Mouse (Mus musculus) heart, embryonic 11.5 days (tissue): ENCODE results near the gene Ugt1a8. TPM values are rescaled to one million over a fixed set of nuclear protein-coding genes. Genes with fewer than 3 reads are reported as not detected.
"Not testable (repeated sequence)": the region's sequence is repeated elsewhere in the genome, so short reads cannot be mapped to it uniquely, and the experiment has no call there.

Experiments
- ATAC-seq: fragments of 200-750 bp; cut with Nextera tagmentation; replicated peaks from 2 replicates; pipeline ENCODE4 v1.8.0; 2017; ENCODE audit warnings: moderate library complexity; ENCODE audit not compliant: insufficient number of reproducible peaks, low FRiP score, low TSS enrichment
- H3K27ac ChIP-seq: fragments of 300-500 bp; sonication (generic); 2 replicates; pipeline ENCODE4 v1.5.1; 2014; ENCODE audit warnings: mild to moderate bottlenecking, low read depth, low read length
- H3K27me3 ChIP-seq: fragments of 300-500 bp; sonication (generic); 2 replicates; pipeline ENCODE4 v1.6.1; 2014; ENCODE audit warnings: mild to moderate bottlenecking, low read length, mixed read lengths; ENCODE audit not compliant: control insufficient read depth, insufficient read depth
- H3K36me3 ChIP-seq: fragments of 300-500 bp; sonication (generic); 2 replicates; pipeline ENCODE4 v1.6.1; 2014; ENCODE audit warnings: mild to moderate bottlenecking, low read length, moderate library complexity, mixed read lengths; ENCODE audit not compliant: control insufficient read depth, insufficient read depth
- H3K4me1 ChIP-seq: fragments of 300-500 bp; sonication (generic); 2 replicates; pipeline ENCODE4 v1.6.1; 2014; ENCODE audit warnings: low read length; ENCODE audit not compliant: control insufficient read depth, insufficient read depth
- H3K4me2 ChIP-seq: fragments of 300-500 bp; sonication (generic); 2 replicates; pipeline ENCODE4 v1.6.1; 2014; ENCODE audit warnings: mild to moderate bottlenecking, moderate library complexity
- H3K4me3 ChIP-seq: fragments of 300-500 bp; sonication (generic); 2 replicates; pipeline ENCODE4 v1.5.1; 2014; ENCODE audit warnings: low read depth, low read length
- H3K9ac ChIP-seq: fragments of 300-500 bp; sonication (generic); 2 replicates; pipeline ENCODE4 v1.6.1; 2014; ENCODE audit warnings: mild to moderate bottlenecking, low read depth, low read length, moderate library complexity
- H3K9me3 ChIP-seq: fragments of 300-500 bp; sonication (generic); replicated peaks from 2 replicates; pipeline ENCODE4 v1.6.1; 2016; ENCODE audit warnings: low read length; ENCODE audit not compliant: control insufficient read depth
- WGBS: fragments of 180-500 bp; shearing (Covaris S2); extraction: QIAGEN DNeasy Blood & Tissue Kit; methylation state at CpG from one replicate; pipeline ENCODE4 v1.1.7; 2014; ENCODE audit not compliant: insufficient replicate concordance; 5-methylcytosine and 5-hydroxymethylcytosine counted together
- polyA plus RNA-seq: library from polyadenylated mRNA; unstranded; fragments of >200 nt; fragmentation: Nextera tagmentation; extraction: Ambion mirVana; gene quantifications from 2 replicates; pipeline ENCODE4 v1.2.1, GENCODE M21; 2014

Gene Ugt1a8
- polyA plus RNA-seq, 1 experiment from 2014 or later, result not detected

DNA sequence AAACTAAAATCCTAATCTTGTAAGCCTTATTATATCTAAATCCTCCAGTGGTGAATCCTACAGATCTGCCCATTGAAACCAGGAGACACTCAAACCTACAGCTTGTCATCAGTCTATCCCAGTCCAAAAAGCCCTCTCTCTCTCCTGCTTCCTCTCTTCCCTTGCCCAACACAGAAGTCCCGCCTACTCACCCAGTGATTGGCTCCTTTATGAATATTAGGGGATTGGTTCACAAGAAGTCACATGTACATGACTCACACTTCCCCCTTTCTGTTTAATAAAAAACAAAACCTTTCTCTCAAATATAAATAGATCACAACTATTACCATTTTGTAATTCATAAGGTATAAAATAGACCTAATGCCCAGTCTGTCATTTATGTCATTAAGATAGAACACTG lies 10.5 kb upstream of the Ugt1a8 start:
- WGBS, result 79% methylated on average over 1 of the region's 1 CpGs
- no peak for ATAC-seq
- H3K27ac ChIP-seq, result no peak overlapping the region
- no peak overlapping the region for H3K9ac ChIP-seq
- H3K4me3 ChIP-seq, result no peak overlapping the region
- no peaks in the 10 kb centered on the region for H3K36me3 ChIP-seq
- H3K9me3 ChIP-seq, result no peaks in the 10 kb centered on the region
- H3K4me1 ChIP-seq, result no peaks in the 10 kb centered on the region
- H3K27me3 ChIP-seq, result no peaks in the 10 kb centered on the region
- no peak overlapping the region for H3K4me2 ChIP-seq

DNA sequence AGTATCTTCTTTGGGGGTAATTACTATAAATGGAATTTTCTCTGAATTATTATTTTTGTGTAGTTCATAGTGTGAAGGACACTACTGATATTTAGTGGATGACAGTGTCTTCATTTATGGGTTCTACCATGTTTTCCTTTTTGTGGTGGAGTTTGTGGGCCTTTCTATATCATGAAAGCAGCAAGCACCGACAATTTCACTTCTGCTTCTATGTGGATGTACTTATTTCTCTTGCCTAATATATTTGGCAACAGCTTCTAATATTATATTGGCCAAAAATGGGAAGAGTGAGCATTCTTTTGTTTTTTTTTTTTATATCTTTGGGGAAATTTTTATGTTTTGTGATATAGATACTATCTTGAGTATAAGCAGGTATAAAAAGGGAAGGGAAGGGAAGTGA lies 5.9 kb upstream of the Ugt1a8 start:
- no peaks in the 10 kb centered on the region for H3K27me3 ChIP-seq
- H3K9me3 ChIP-seq, result no peaks in the 10 kb centered on the region
- H3K4me3 ChIP-seq, result no peak overlapping the region
- H3K36me3 ChIP-seq, result no peaks in the 10 kb centered on the region
- no peaks in the 10 kb centered on the region for H3K4me1 ChIP-seq
- H3K9ac ChIP-seq, result no peak overlapping the region
- WGBS, result 86% methylated on average over 1 of the region's 1 CpGs
- no peak overlapping the region for H3K4me2 ChIP-seq
- no peak for ATAC-seq
- H3K27ac ChIP-seq, result no peak overlapping the region

DNA sequence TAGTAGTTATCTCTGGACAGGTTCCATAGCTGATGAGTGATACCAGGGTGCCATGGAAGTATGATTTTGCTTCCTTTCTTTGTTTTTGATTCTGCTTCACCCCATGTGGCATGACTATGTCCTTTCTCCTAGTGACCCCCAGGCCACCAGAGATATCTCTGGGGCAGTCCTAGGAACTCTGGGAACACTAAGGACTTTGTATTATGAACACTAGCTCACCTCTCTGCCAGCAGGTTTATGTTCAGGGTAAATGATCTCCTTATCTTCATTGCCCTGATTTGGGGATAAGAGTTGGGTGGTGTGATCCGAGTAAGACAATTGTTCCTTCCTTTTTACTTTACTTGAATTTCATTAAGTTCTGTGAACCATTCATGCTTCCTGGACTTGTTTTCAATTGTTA lies 1.5 kb upstream of the Ugt1a8 start:
- Histone ChIP-seq H3K4me2 (no peak overlapping the region), H3K9ac (no peak overlapping the region), H3K27ac (no peak overlapping the region), H3K36me3 (no peaks in the 10 kb centered on the region), H3K9me3 (no peaks in the 10 kb centered on the region), H3K4me1 (no peaks in the 10 kb centered on the region), H3K27me3 (no peaks in the 10 kb centered on the region), H3K4me3 (no peak overlapping the region)
- WGBS, result 36% methylated on average over 1 of the region's 1 CpGs
- ATAC-seq, result no peak

DNA sequence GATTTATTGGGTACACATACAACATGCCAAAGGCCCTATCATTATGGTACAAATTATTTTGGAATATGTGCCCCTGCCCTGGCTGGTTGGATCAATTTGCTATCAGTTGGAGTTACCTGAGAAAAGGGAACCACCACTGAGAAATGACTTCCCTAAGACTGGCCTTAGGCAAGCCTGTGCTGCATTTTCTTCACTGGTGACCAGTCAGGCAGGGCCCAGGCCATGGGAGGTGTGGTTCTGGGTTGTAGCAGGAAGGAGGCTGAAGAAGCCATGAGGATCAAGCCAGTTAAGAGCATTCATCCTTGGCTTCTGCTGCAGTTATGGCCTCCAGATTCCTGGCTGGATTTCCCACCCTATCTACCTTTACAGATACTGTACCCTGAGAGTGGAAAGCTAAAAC lies 4.7 kb downstream of the Ugt1a8 start:
- Histone ChIP-seq H3K27me3 (no peaks in the 10 kb centered on the region), H3K4me2 (no peak overlapping the region), H3K4me1 (no peaks in the 10 kb centered on the region), H3K27ac (no peak overlapping the region), H3K9me3 (no peaks in the 10 kb centered on the region), H3K9ac (no peak overlapping the region), H3K4me3 (no peak overlapping the region), H3K36me3 (no peaks in the 10 kb centered on the region)
- ATAC-seq, result no peak

DNA sequence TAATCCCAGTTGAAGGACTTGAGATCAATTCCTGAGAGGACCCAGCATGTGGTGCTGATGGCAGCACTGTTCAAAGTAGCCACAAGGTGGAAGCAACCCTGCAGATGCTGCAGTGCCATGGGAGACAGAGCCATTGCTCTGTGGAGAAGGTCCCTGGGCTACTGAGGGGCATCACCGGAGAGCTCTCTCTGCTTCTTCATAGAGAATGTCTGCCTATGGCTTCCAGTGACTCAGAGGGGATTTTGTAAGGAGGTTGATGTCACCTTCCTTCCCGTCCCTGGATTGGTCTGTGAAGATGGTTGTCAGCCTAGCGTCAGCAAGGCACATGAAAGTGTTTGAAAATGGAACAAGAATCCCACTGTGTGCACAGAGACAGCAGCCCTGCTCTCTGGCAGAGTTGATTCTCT lies 6.7 kb downstream of the Ugt1a8 start:
- 57% methylated on average over 3 of the region's 3 CpGs for whole genome bisulfite sequencing
- H3K9ac ChIP-seq, H3K9me3 ChIP-seq, ATAC-seq, H3K36me3 ChIP-seq, H3K4me1 ChIP-seq, H3K4me2 ChIP-seq, H3K27me3 ChIP-seq, H3K27ac ChIP-seq, H3K4me3 ChIP-seq: not testable (repeated sequence)

DNA sequence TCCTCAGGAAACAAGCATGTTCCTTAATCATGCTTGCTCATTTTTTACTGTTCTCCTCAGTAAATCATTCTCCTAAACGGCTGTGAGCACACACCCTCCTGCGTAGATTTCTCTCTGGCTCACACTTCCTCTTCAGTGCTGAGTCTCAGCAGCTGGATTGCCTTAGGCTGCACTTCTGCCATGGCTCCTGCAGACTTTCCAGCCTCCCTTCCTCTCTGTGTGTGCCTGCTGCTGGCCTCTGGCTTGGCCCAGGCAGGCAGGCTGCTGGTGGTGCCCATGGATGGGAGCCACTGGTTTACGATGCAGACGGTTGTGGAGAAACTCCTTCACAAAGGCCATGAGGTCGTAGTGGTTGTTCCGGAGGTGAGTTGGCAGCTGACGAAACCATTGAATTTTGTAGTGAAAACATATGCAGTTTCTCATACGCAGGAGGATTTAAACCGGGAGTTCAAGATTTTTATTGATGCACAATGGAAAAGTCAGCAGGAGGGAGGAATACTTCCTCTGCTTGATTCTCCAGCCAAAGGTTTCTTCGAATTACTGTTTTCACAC lies 7.4 kb downstream of the Ugt1a8 start, which contains the start of gene Ugt1a7c:
Ugt1a7c (plus strand) TSS at position 122 of the 552 bp plus-strand sequence.
- Histone ChIP-seq H3K4me1 (no peaks in the 10 kb centered on the region), H3K9me3 (no peaks in the 10 kb centered on the region), H3K27ac (peak within 1 kb of the TSS; percentile 18; the same call in 1 of the 2 replicates), H3K4me2 (no peak within 1 kb of the TSS), H3K4me3 (no peak within 1 kb of the TSS), H3K36me3 (no peaks in the 10 kb centered on the region), H3K27me3 (no peaks in the 10 kb centered on the region), H3K9ac (no peak within 1 kb of the TSS)
- 60% methylated on average over 10 of the region's 10 CpGs for WGBS
- no peak for ATAC-seq

DNA sequence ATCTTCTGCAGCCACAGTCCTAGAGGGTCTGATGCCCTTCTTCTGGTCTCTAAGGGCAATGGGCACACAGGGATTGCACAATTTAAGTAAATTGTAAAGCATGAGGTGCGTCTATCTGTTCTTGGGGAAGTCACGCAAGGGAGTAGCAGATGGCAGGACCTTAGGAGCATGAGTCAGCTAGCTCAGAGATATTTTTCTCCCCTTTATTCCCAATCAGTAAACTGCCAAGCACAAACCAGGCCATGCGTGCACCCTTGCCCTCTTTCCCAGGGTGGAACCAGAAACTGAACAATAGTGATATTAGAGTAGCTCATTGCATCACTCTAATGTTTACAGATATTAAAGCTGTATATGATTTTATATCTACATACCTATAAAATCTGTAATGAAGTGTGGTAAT lies 10.9 kb downstream of the Ugt1a8 start:
- H3K36me3 ChIP-seq, H3K4me2 ChIP-seq, H3K9me3 ChIP-seq, H3K4me1 ChIP-seq, H3K27me3 ChIP-seq, H3K9ac ChIP-seq, H3K27ac ChIP-seq, ATAC-seq, H3K4me3 ChIP-seq: not testable (repeated sequence)
- WGBS, result 78% methylated on average over 3 of the region's 3 CpGs

DNA sequence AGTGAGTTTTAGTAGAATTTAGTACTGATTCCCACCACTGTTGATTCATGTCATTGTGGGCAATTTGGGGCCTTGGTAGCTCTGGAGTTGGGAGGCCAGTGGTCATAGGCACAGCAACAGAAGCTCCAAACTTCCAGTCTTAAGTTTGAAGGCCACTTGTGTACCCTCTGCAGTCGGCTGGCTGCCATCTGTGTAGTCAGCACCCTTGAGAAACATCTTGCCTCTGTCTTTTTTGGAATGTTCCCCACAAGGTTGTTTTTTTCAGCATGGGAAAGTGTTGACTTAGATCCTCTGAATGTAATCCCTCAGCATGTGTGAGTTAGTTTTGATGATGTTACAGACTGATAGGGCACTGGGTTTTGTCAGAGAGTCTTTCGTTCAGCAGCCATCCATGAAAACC lies 12.1 kb downstream of the Ugt1a8 start:
- not testable (repeated sequence) for H3K9me3 ChIP-seq, H3K4me1 ChIP-seq, H3K36me3 ChIP-seq, H3K9ac ChIP-seq, H3K4me3 ChIP-seq, ATAC-seq, H3K27me3 ChIP-seq, H3K4me2 ChIP-seq, H3K27ac ChIP-seq
- WGBS, result 65% methylated on average over 2 of the region's 2 CpGs

DNA sequence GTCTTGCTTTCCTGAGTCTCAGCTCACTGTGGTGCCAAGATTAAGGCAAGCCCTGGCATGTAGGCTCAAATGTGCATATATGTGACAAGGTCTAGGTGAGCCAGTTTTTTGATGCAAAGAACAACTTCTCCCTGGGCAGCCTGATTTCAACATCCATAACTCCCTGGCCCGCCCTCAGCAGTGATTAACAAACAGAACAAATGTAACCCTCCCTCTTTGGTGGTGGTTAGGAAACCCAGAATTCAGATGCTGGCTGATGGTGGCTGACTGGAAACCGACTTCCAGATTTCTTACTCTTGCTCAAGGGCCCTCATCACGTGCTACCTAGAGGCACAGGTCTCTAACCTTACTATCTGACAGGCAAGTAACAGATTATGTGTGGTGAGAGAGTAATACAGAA lies 15.4 kb downstream of the Ugt1a8 start, which contains the start of gene Ugt1a6b:
Ugt1a6b (plus strand) TSS at position 234 of the 400 bp plus-strand sequence.
- ATAC-seq, H3K36me3 ChIP-seq, H3K4me2 ChIP-seq, H3K9ac ChIP-seq, H3K27ac ChIP-seq, H3K9me3 ChIP-seq, H3K27me3 ChIP-seq, H3K4me3 ChIP-seq, H3K4me1 ChIP-seq: not testable (repeated sequence)
- WGBS, result 47% methylated on average over 3 of the region's 3 CpGs
